Mouse (Mus musculus) lung, embryonic 15.5 days (tissue): ENCODE data around the gene Cd4. TPM values are rescaled to one million over a fixed set of nuclear protein-coding genes. Genes with fewer than 3 reads are reported as not detected.
A peak's percentile ranks its signal among the peaks of the same experiment; 100 is the strongest.
"Not testable (repeated sequence)": the region's sequence is repeated elsewhere in the genome, so short reads cannot be mapped to it uniquely, and the experiment has no call there.

ENCODE experiments used
- ATAC-seq: fragments of 200-750 bp; cut with Nextera tagmentation; 2 replicates; pipeline ENCODE4 v1.8.0; 2017; ENCODE audit warnings: moderate number of reproducible peaks, borderline replicate concordance; ENCODE audit not compliant: low FRiP score, low TSS enrichment; ENCODE audit errors: extremely low read depth
- H3K27ac ChIP-seq: fragments of 300-500 bp; sonication (generic); 2 replicates; pipeline ENCODE4 v1.5.1; 2015; ENCODE audit warnings: moderate library complexity, mild to moderate bottlenecking, inconsistent platforms
- H3K27me3 ChIP-seq: fragments of 300-500 bp; sonication (generic); 2 replicates; pipeline ENCODE4 v1.6.1; 2015; ENCODE audit warnings: inconsistent platforms
- H3K36me3 ChIP-seq: fragments of 300-500 bp; sonication (generic); 2 replicates; pipeline ENCODE4 v1.6.1; 2015; ENCODE audit warnings: inconsistent platforms
- H3K4me1 ChIP-seq: fragments of 300-500 bp; sonication (generic); 2 replicates; pipeline ENCODE4 v1.6.1; 2015; ENCODE audit warnings: inconsistent platforms
- H3K4me2 ChIP-seq: fragments of 300-500 bp; sonication (generic); 2 replicates; pipeline ENCODE4 v1.6.1; 2015; ENCODE audit warnings: inconsistent platforms, mild to moderate bottlenecking, moderate library complexity
- H3K4me3 ChIP-seq: fragments of 300-500 bp; sonication (generic); 2 replicates; pipeline ENCODE4 v1.5.1; 2015; ENCODE audit warnings: mild to moderate bottlenecking, inconsistent platforms
- H3K9ac ChIP-seq: fragments of 300-500 bp; sonication (generic); 2 replicates; pipeline ENCODE4 v1.6.1; 2015; ENCODE audit warnings: inconsistent platforms
- H3K9me3 ChIP-seq: fragments of 300-500 bp; sonication (generic); 2 replicates; pipeline ENCODE4 v1.6.1; 2016; ENCODE audit warnings: inconsistent platforms
- WGBS: fragments of 180-500 bp; shearing (Covaris S2); methylation state at CpG from one replicate; pipeline ENCODE4 v1.1.7; 2015; 5-methylcytosine and 5-hydroxymethylcytosine counted together
- polyA plus RNA-seq: library from polyadenylated mRNA; unstranded; fragments of >200 nt; fragmentation: Nextera tagmentation; extraction: Ambion mirVana; gene quantifications from 2 replicates; pipeline ENCODE4 v1.2.1, GENCODE M21; 2015

Cd4 gene
- polyA plus RNA-seq, 1 experiment from 2014 or later, result 0.26 TPM

GRCm38 (mm10) chr6:124831199-124831598 lies 56.8 kb downstream of the Cd4 start:
- H3K9ac ChIP-seq, ATAC-seq, H3K27ac ChIP-seq, H3K9me3 ChIP-seq, H3K27me3 ChIP-seq: not testable (repeated sequence)
- H3K4me2 ChIP-seq, result peak overlapping the region; percentile 85
- WGBS, result 84% methylated on average over 4 of the region's 4 CpGs
- H3K4me1 ChIP-seq, result peaks cover 34% of the 10 kb centered on the region
- peaks cover 32% of the 10 kb centered on the region for H3K36me3 ChIP-seq
- H3K4me3 ChIP-seq, result peak overlapping the region; percentile 61

GRCm38 (mm10) chr6:124829799-124830700 lies 58.0 kb downstream of the Cd4 start:
- WGBS, result under 1% methylated on average over 38 of the region's 38 CpGs
- Histone ChIP-seq H3K4me2 (peak overlapping the region; percentile 85), H3K4me1 (peaks cover 27% of the 10 kb centered on the region), H3K9ac (peak overlapping the region; percentile 75), H3K4me3 (peak overlapping the region; percentile 61), H3K27me3 (no peaks in the 10 kb centered on the region), H3K27ac (peak overlapping the region; percentile 93), H3K36me3 (peaks cover 42% of the 10 kb centered on the region), H3K9me3 (no peaks in the 10 kb centered on the region)
- peak; percentile 90 for ATAC-seq

- H3K9ac ChIP-seq, result peak within 1 kb of the TSS; percentile 75
- H3K9me3 ChIP-seq, result no peaks in the 10 kb centered on the region
- peak within 1 kb of the TSS; percentile 61 for H3K4me3 ChIP-seq
- H3K4me1 ChIP-seq, result peaks cover 27% of the 10 kb centered on the region
- peaks cover 43% of the 10 kb centered on the region for H3K36me3 ChIP-seq
- no peaks in the 10 kb centered on the region for H3K27me3 ChIP-seq
- peak within 1 kb of the TSS; percentile 93 for H3K27ac ChIP-seq
- peak within 1 kb of the TSS; percentile 85 for H3K4me2 ChIP-seq
- ATAC-seq, result peak; percentile 95
- 0% methylated on average over 55 of the region's 55 CpGs for WGBS
These were observed 58.9 kb downstream of the Cd4 start, which contains the start of the genes Usp5 and Cdca3 for GRCm38 (mm10) chr6:124828868-124829798. Gene Usp5, minus strand, starts transcription at chr6:124829484. Gene Cdca3, plus strand, starts transcription at chr6:124829547.

DNA sequence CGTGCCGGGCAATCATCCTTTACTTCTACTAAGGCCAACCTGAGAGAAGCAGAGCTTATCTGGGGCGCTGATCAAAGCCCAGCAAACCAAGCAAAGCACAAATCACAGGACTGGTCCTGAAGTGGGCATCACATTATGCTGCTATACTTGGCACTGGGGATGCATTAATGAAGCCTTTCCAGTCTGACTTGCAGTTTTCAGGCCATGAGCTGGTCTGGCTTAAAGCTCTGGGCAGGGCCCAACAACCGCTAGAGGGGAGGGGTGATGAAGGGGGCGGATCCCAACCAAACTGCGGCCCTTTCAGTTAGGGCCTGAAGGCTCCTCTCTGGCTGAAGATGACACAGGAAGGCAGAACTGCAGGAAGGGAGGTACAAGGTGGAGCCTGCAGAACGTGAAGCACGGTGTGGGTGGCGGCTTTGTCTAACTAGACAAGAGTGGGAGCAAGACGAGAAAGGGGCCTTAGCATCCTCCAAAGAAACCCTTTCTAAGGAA lies 59.9 kb downstream of the Cd4 start:
- 18% methylated on average over 10 of the region's 10 CpGs for WGBS
- ATAC-seq, result no peak

DNA sequence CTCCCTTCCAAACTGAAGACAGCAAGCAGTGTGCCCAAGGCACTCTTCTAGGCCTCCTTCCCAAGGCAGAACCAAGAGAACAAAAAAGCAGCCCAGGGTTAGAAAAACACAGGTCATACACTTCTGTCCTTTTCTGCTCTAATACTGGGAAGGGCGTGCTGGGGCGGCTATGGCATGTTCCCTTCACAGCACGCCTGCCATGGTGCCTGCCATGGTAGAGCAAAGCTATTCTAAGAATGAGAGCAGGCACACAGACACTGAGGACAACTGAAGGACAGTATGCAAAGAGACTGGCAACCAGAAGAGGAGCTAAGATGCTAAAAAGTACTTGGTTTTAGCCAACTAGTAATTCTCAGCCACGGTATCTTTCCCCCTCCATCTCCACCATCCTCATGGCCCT lies 66.0 kb downstream of the Cd4 start:
- Histone ChIP-seq H3K9ac (no peak overlapping the region), H3K4me1 (0 out of 2 replicates have a peak, but pooled peaks cover under 1% of the 10 kb centered on the region), H3K27me3 (no peaks in the 10 kb centered on the region), H3K4me2 (no peak overlapping the region), H3K36me3 (peaks cover 93% of the 10 kb centered on the region), H3K9me3 (no peaks in the 10 kb centered on the region), H3K27ac (no peak overlapping the region), H3K4me3 (no peak overlapping the region)
- ATAC-seq, result no peak
- 94% methylated on average over 4 of the region's 4 CpGs for WGBS

More for the DNA sequence above, 59.9 kb downstream of the Cd4 start:
- Histone ChIP-seq H3K27ac (peak overlapping the region; percentile 27), H3K36me3 (peaks cover 47% of the 10 kb centered on the region), H3K27me3 (no peaks in the 10 kb centered on the region), H3K9ac (peak overlapping the region; percentile 62), H3K9me3 (no peaks in the 10 kb centered on the region), H3K4me3 (peak overlapping the region; percentile 61), H3K4me2 (peak overlapping the region; percentile 82), H3K4me1 (peaks cover 27% of the 10 kb centered on the region)

DNA sequence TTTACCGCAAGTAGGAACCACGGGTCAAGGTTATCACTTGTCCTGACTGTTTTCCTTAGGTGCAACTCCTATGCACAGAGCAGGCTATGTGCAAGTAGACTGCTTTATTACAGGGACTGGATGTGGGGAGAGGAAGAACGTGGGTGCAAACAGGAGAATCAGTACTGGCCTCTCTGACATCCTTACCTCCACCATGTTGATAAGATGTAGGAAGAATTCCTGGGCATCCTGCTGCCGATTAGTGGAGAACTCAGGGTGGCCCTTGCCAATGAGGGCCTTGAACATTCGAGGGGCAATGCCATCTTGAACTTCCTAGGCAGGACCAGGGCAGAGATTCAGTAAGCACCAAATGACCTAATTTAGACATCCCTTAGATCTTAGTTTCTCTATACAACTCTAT lies 67.1 kb downstream of the Cd4 start:
- Histone ChIP-seq H3K9me3 (no peaks in the 10 kb centered on the region), H3K36me3 (peaks cover 96% of the 10 kb centered on the region), H3K27me3 (no peaks in the 10 kb centered on the region), H3K27ac (no peak overlapping the region), H3K4me2 (no peak overlapping the region), H3K4me3 (no peak overlapping the region), H3K4me1 (no peaks in the 10 kb centered on the region), H3K9ac (no peak overlapping the region)
- no peak for ATAC-seq
- WGBS, result 88% methylated on average over 5 of the region's 5 CpGs

DNA sequence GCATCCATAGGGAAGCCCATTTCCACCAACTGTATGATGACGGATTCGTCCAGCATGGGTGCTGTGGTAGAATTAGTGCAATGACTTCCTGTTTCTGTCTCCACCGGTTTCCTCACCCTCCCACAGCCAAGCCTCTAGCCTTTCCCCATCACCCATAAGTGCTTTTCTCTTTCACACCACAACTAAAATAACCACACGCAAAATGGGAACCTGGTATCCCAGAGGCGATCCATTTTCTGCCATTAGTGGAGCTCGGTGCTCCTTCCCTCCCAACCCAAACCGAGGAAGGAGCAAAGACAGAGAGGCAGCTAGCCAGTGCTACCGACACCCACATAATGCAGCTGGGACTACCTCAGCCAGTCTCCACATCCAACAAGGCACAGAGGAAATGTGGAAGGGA lies 70.0 kb downstream of the Cd4 start:
- Histone ChIP-seq H3K27ac (no peak overlapping the region), H3K9ac (no peak overlapping the region), H3K4me1 (peaks cover 12% of the 10 kb centered on the region), H3K27me3 (no peaks in the 10 kb centered on the region), H3K36me3 (peaks cover 71% of the 10 kb centered on the region), H3K4me3 (no peak overlapping the region), H3K9me3 (no peaks in the 10 kb centered on the region), H3K4me2 (no peak overlapping the region)
- ATAC-seq, result no peak
- 89% methylated on average over 8 of the region's 8 CpGs for WGBS

GRCm38 (mm10) chr6:124817563-124817962 lies 70.5 kb downstream of the Cd4 start:
- Histone ChIP-seq H3K9ac (no peak overlapping the region), H3K4me1 (peaks cover 16% of the 10 kb centered on the region), H3K9me3 (no peaks in the 10 kb centered on the region), H3K4me2 (no peak overlapping the region), H3K4me3 (no peak overlapping the region), H3K27me3 (no peaks in the 10 kb centered on the region), H3K27ac (no peak overlapping the region), H3K36me3 (peaks cover 67% of the 10 kb centered on the region)
- WGBS, result 95% methylated on average over 8 of the region's 8 CpGs
- ATAC-seq, result no peak

- WGBS, result 95% methylated on average over 11 of the region's 11 CpGs
- Histone ChIP-seq H3K9ac (no peak overlapping the region), H3K4me2 (no peak overlapping the region), H3K4me3 (no peak overlapping the region), H3K27ac (no peak overlapping the region), H3K36me3 (peaks cover 64% of the 10 kb centered on the region), H3K9me3 (no peaks in the 10 kb centered on the region), H3K27me3 (no peaks in the 10 kb centered on the region), H3K4me1 (peaks cover 20% of the 10 kb centered on the region)
- ATAC-seq, result no peak
These were observed 70.9 kb downstream of the Cd4 start for GRCm38 (mm10) chr6:124817125-124817524.

DNA sequence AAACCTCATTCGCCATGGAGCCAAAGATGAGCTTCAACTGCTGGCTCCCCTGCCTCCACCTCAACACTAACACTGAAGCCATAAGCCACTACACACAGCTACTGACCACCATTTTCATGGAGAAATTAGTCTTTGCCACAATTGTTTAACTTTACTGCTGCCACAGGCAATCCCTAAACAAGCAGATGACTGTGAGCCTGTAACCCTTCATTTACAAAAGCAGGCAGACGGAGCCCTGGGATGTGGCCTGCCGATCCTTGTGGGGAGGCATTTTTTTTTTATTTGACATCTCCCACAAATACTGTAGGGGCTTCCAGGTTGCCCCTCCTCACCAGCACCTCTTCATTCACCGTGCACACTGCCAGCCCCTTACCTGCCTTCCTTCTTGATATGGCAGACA lies 71.4 kb downstream of the Cd4 start:
- H3K27me3 ChIP-seq, result no peaks in the 10 kb centered on the region
- H3K4me3 ChIP-seq, result no peak overlapping the region
- H3K9ac ChIP-seq, result no peak overlapping the region
- WGBS, result 81% methylated on average over 4 of the region's 4 CpGs
- no peaks in the 10 kb centered on the region for H3K9me3 ChIP-seq
- H3K4me1 ChIP-seq, result peaks cover 25% of the 10 kb centered on the region
- no peak for ATAC-seq
- peaks cover 64% of the 10 kb centered on the region for H3K36me3 ChIP-seq
- no peak overlapping the region for H3K4me2 ChIP-seq
- no peak overlapping the region for H3K27ac ChIP-seq

- Histone ChIP-seq H3K4me2 (peak overlapping the region; percentile 71), H3K9me3 (no peaks in the 10 kb centered on the region), H3K4me3 (no peak overlapping the region), H3K4me1 (peaks cover 30% of the 10 kb centered on the region), H3K27ac (no peak overlapping the region), H3K36me3 (peaks cover 57% of the 10 kb centered on the region), H3K27me3 (no peaks in the 10 kb centered on the region), H3K9ac (no peak overlapping the region)
- no peak; the same call in 1 of the 2 replicates for ATAC-seq
- 61% methylated on average over 9 of the region's 9 CpGs for WGBS
These were observed 72.9 kb downstream of the Cd4 start for GRCm38 (mm10) chr6:124814858-124815774.
